10 mouse cellular contexts compared by ENCODE assay signal in the genomic region with DNA sequence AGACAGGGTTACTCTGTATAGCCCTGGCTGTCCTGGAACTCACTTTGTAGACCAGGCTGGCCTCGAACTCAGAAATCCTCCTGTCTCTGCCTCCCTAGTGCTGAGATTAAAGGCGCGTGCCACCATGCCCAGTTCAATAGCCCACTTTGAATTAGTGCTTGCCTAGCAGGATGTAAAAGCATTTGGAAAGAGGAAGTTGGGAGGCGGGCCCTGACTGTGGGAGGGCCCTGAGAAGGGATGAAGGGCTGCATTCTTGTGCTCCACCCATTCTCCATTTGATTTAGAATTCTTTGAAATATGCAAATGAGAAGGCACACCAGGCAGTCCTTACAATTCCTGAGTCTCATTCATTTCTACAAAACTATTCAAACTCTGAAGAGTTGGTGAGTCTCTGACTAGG.
"Had no signal": no experiment of that assay in that cellular context is flagged by ENCODE, and none has a peak within 500 bp of the region (broad histone marks: within the 10 kb centered on the region; RNA-seq: fewer than 3 reads in every experiment).

No protein-coding gene starts in this region.

- H3K4me3 ChIP-seq: layer of hippocampus, adult 2 months; limb, embryonic 12.5 days had no signal

- H3K9ac ChIP-seq: limb, embryonic 12.5 days; liver, embryonic 14.5 days had no signal

- ATAC-seq: midbrain, embryonic 16.5 days had no signal

- H3K9me3 ChIP-seq: limb, embryonic 12.5 days had no signal

- H3K4me2 ChIP-seq: limb, embryonic 12.5 days had no signal

- H3K27ac ChIP-seq: layer of hippocampus, adult 2 months; limb, embryonic 12.5 days; liver, embryonic 14.5 days had no signal

- DNase-seq: kidney, postnatal 10 days; kidney, postnatal 4 days; lung, adult 18-20 months; right cerebral cortex, adult 18-20 months; right cerebral cortex, postnatal 25 days; thymus, postnatal 36 days had no signal

- H3K36me3 ChIP-seq: limb, embryonic 12.5 days had no signal

- H3K27me3 ChIP-seq: limb, embryonic 12.5 days had no signal
